Mouse (Mus musculus) testis, adult 2 months (tissue): ENCODE measurements around the gene Il17f.

Source experiments
- CTCF ChIP-seq: fragments of 200-500 bp; IDR thresholded peaks from 2 replicates; pipeline ENCODE4 v1.5.1; 2012; ENCODE audit warnings: low read depth, mild to moderate bottlenecking, inconsistent platforms, low read length, moderate library complexity; ENCODE audit not compliant: control insufficient read depth, insufficient read depth, insufficient replicate concordance
- POLR2A ChIP-seq: fragments of 200-500 bp; IDR thresholded peaks from 2 replicates; pipeline ENCODE4 v1.6.1; 2012; ENCODE audit warnings: low read depth, mild to moderate bottlenecking, inconsistent platforms, low read length, moderate library complexity; ENCODE audit not compliant: control insufficient read depth

DNA sequence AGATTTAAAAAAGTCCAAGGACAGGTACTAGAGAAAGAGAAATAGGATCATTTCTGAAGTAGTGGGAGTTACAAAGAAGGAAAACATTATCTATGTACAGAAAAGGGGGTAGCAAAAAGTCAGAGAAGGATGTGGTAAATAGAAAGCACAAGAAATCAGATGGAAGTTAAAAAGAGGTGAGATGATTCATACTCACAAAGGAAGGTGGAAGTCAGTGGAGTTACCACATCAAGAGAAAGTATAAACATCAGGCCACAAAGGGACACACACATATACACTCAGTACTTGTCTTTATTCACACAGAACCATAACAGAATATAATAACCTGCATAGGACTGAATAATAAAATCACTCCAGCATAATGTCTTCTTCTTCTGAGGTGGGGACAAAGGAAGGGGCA is 34.6 kb upstream of the Il17f start:
- TF ChIP-seq CTCF, result no peak
- TF ChIP-seq POLR2A, result no peak
